Mouse (Mus musculus) bone marrow, adult 2 months (tissue): ENCODE data around the gene Limk2. TPM values are rescaled to one million over a fixed set of nuclear protein-coding genes. Genes with fewer than 3 reads are reported as not detected.
A peak's percentile ranks its signal among the peaks of the same experiment; 100 is the strongest.

Experiments used
- H3K27ac ChIP-seq: fragments of 200-500 bp; 2 replicates; pipeline ENCODE4 v1.5.1; 2012; ENCODE audit warnings: low read depth, mild to moderate bottlenecking, control low read depth, inconsistent platforms, low read length; ENCODE audit not compliant: control insufficient read depth, poor library complexity, insufficient read depth
- H3K4me1 ChIP-seq: fragments of 200-500 bp; 2 replicates; pipeline ENCODE4 v1.6.1; 2011; ENCODE audit warnings: low read length; ENCODE audit not compliant: control insufficient read depth, insufficient read depth
- H3K4me3 ChIP-seq: fragments of 200-500 bp; replicated peaks from 2 replicates; pipeline ENCODE3; 2011; ENCODE audit warnings: mild to moderate bottlenecking, low read depth, low read length, control low read depth; ENCODE audit not compliant: control insufficient read depth
- CTCF ChIP-seq: fragments of 200-500 bp; IDR thresholded peaks from 2 replicates; pipeline ENCODE4 v1.5.1; 2011; ENCODE audit warnings: low read length, control low read depth; ENCODE audit not compliant: control insufficient read depth, insufficient read depth
- POLR2A ChIP-seq: fragments of 200-500 bp; IDR thresholded peaks from 2 replicates; pipeline ENCODE4 v1.6.1; 2011; ENCODE audit warnings: low read depth, mild to moderate bottlenecking, control low read depth, low read length, borderline replicate concordance; ENCODE audit not compliant: control insufficient read depth
- WGBS: fragments of 180-500 bp; shearing (Covaris S2); methylation state at CpG from one replicate; pipeline ENCODE4 v1.1.7; 2018; 5-methylcytosine and 5-hydroxymethylcytosine counted together
- polyA plus RNA-seq: library from polyadenylated mRNA; stranded (reverse); fragments of >200 nt; gene quantifications from 2 replicates; pipeline ENCODE4 v1.2.4, GENCODE M21; 2011; ENCODE audit warnings: low replicate concordance; ENCODE audit not compliant: missing spikeins, insufficient read depth, insufficient read length

The Limk2 gene
- polyA plus RNA-seq, 1 experiment: 60.1 TPM

DNA sequence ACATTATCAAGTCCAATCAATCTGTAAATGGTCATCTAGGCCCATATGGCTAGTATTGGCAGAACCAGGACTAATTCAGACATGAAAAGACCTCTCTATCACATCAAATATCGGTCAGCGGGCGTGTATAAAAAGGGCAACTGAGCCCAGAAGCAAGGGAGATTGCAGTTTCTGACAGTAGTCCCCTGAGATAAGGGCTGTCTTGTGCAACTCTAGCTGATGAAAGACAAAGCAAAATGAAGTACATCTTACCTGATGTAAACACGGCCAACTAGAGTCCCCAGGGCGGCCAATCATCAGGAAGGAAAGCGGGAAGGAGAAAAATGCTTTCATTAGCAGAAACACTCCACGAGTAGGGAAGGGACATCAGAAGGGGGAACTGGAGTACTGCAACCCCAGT, 19.6 kb upstream of the Limk2 start:
- H3K4me1 ChIP-seq: no peaks in the 10 kb centered on the region; the same call in 1 of the 2 replicates
- no peak overlapping the region for H3K4me3 ChIP-seq
- TF ChIP-seq CTCF (no peak), POLR2A (no peak)
- WGBS: 68% methylated on average over 7 of the region's 7 CpGs
- no peak overlapping the region for H3K27ac ChIP-seq

DNA sequence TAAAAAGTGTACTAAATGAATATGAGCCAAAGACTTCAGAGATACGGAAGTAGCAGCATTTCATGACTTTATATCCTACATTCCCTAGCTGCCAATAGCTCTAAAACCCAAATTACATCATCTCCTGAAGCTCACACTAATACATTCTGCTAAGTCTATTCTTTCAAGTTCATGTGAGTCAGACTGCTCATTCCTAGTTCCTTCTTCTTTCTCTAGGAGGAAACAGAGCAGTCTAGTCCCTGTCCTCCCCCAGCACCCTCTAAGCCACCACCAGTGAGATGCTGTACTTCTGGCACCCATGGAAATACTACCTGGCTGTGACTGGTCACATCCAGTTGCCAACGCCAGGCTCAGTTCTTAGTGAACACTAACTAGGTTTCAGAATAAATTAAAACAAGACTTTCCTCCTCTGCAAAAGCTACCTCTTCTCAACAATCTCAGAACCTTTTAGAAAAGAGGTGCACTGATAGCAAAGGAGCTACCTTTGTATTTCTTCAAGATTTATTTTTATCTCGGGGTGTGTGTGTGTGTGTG, 18.8 kb upstream of the Limk2 start:
- no peak for TF ChIP-seq CTCF
- no peak for TF ChIP-seq POLR2A
- no peak overlapping the region for H3K4me3 ChIP-seq
- 77% methylated on average over 3 of the region's 3 CpGs for WGBS
- no peak overlapping the region for H3K27ac ChIP-seq
- H3K4me1 ChIP-seq: no peaks in the 10 kb centered on the region; the same call in 1 of the 2 replicates

DNA sequence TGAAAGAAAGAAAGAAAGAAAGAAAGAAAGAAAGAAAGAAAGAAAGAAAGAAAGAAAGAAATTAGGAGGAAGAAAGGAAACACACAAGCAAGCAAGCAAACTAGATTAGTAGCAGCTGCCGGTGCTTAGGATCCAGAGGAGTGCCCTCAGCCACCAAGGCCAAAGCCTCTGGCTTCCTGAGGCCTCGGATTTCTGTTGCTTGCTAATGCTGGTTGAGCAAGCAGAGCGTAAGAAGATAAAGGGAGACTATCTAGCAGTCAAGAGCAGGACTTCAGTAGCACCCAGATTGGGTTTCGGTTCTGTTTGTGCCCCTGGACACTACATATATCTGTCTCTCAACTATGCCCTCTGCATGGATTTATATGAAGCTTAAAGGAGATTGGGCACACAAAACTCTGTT, 13.3 kb upstream of the Limk2 start:
- WGBS: 82% methylated on average over 4 of the region's 4 CpGs
- TF ChIP-seq CTCF (no peak), POLR2A (no peak)
- H3K27ac ChIP-seq: no peak overlapping the region
- no peaks in the 10 kb centered on the region for H3K4me1 ChIP-seq
- H3K4me3 ChIP-seq: no peak overlapping the region

DNA sequence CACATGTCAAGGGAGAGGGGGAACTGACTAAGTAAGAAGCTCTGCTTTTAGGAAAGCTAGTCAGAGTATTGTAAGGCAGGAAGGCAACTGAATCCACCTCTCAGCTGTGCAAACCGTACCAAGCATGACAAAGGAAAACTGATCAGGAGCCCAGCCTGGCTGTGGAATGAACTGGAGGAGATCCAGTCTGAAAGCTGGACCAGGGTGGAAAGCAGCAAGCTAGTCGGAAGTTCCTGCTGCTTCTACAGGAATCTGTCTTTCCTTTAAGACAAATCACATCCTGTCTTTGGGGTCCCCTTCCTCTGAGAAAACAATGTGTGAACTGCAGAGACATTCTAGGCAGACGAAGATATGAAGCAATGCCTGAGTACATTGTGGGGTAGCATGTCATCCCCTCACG, 9.8 kb upstream of the Limk2 start:
- no peak overlapping the region for H3K27ac ChIP-seq
- 65% methylated on average over 4 of the region's 4 CpGs for WGBS
- H3K4me3 ChIP-seq: no peak overlapping the region
- no peaks in the 10 kb centered on the region for H3K4me1 ChIP-seq
- no peak for TF ChIP-seq POLR2A
- TF ChIP-seq CTCF: no peak

DNA sequence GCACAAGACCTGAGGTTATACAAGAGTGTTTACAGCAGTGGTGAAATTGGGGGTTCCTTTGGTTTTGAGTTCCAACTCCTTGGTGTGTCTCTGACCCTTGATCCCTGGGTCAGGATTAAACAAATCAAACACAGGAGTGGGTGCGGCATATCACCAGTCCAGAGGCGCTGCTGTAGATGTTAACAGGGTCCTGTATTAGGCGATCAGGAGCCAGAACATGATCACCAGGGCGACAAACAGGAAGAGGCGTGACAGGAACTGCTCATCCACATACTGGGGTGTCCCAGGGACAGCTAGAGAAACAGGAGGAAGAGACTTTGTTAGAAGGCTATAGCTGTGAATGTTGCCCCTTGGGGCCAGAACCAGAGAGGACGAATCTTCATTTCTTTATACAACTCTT, 8.8 kb upstream of the Limk2 start:
- Histone ChIP-seq H3K4me1 (no peaks in the 10 kb centered on the region), H3K4me3 (no peak overlapping the region), H3K27ac (no peak overlapping the region)
- TF ChIP-seq CTCF (no peak), POLR2A (no peak)
- WGBS: 72% methylated on average over 6 of the region's 6 CpGs

DNA sequence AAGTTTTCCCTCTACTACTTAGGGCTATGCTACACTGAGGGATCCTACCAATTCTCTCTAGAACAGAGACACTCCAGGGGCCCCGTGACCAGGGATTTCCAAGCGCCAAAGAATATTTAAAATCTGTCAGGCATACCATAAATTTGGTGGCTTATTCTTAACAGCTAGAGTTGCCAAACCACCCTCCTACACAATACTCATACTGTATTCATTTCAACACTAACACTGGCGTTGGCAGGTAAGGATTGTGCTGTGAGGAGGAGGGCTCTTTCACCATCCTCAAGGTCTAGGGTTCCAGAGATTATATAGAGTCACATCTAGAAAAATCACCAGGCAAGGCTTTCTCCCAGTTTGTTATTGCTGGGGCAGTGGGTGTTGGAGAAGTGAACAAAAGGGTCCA, 7.4 kb upstream of the Limk2 start:
- TF ChIP-seq CTCF: no peak
- no peak for TF ChIP-seq POLR2A
- WGBS: 77% methylated on average over 3 of the region's 3 CpGs
- Histone ChIP-seq H3K4me3 (no peak overlapping the region), H3K4me1 (no peaks in the 10 kb centered on the region), H3K27ac (no peak overlapping the region)

DNA sequence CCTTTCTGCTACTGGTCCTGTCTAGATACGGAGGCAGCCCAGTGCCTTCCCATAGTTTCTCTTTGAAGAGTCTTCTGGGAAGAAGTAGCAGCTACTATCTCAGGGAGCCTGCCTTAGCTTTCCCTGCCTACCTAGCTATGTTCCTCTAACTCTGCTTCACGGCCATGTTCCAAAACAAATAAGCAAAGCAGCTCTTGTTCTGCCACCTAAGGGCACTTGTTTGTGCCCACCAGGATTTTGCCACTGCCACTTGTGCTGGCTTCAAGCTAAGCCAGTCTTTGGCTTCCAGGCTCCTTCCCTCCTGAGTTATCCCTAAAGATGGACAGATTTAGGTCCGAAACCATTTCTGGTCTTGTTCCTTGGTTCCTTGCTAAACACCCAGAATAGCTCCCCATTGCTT, 3.1 kb upstream of the Limk2 start:
- no peak for TF ChIP-seq CTCF
- no peak for TF ChIP-seq POLR2A
- H3K27ac ChIP-seq: no peak overlapping the region
- H3K4me3 ChIP-seq: no peak overlapping the region
- 75% methylated on average over 3 of the region's 3 CpGs for WGBS
- H3K4me1 ChIP-seq: no peaks in the 10 kb centered on the region; the same call in 1 of the 2 replicates

DNA sequence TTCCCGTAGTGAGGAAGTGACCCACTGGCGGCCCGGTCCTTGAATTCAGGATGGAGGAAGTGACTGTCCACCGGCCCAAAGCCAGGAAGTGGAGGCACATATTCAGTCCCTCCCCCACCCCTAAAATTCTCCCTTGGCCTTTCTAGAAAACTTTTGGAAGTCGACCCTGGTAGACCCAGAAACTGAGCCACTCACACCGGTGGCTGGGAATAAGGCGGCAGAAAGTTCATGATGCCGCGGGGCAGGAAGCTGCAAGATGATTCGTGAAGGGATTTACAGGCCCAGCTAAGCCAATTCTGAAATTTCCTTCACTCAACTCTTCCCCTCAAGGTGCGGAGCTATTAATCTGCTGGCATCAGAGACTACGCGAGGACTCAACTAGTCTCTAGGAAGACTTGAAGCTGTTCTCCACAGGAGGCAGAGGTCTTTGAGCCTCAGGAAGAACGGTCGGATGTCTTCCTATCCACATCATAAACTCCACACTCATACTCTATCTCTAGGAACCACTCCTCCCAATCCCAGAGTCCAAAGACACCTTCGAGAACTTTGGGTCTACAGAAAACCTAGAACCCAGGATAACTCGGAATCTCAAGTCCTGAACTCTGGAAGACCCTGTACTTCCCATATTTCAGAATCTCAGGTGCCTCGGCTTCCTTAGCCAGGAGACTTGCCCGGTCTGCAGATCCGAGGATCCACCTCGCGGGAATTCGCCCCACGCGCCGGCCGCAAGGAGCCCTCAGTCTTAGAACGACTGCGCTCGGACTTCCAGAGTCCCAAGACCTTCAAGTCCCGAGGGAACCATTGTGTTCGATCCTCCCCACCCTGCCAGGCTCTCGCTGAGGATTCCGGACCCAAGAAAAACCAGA, 625 bp downstream of the Limk2 start:
- Histone ChIP-seq H3K27ac (peak overlapping the region; percentile 88), H3K4me1 (peaks cover 2% of the 10 kb centered on the region; the same call in 1 of the 2 replicates), H3K4me3 (peak overlapping the region; percentile 94)
- TF ChIP-seq POLR2A (no peak), CTCF (no peak)
- 6% methylated on average over 34 of the region's 34 CpGs for WGBS
